Mouse (Mus musculus) spleen, adult 2 months (tissue): ENCODE measurements around the gene Snd1. TPM values are rescaled to one million over a fixed set of nuclear protein-coding genes. Genes with fewer than 3 reads are reported as not detected.

ENCODE experiments used
- DNase-seq, 2 experiments: peaks; one replicate each; pipeline versions ENCODE4 v3.0.0 to v3.0.0-alpha.2; 2012 to 2021; ENCODE audit warnings: low spot score in 2 of 2, low read depth in 1 of 2
- H3K27ac ChIP-seq: fragments of 200-500 bp; 2 replicates; pipeline ENCODE4 v1.5.1; 2012; ENCODE audit warnings: low read length, inconsistent platforms; ENCODE audit not compliant: insufficient read depth
- H3K27me3 ChIP-seq: fragments of 200-500 bp; 2 replicates; pipeline ENCODE4 v1.6.1; 2012; ENCODE audit warnings: mild to moderate bottlenecking, moderate library complexity, low read length, inconsistent platforms; ENCODE audit not compliant: control insufficient read depth, insufficient read depth
- H3K36me3 ChIP-seq: fragments of 200-500 bp; 2 replicates; pipeline ENCODE4 v1.6.1; 2012; ENCODE audit warnings: mild to moderate bottlenecking, low read length, inconsistent platforms; ENCODE audit not compliant: control insufficient read depth, insufficient read depth
- H3K4me1 ChIP-seq: fragments of 200-500 bp; 2 replicates; pipeline ENCODE4 v1.6.1; 2011; ENCODE audit warnings: inconsistent platforms; ENCODE audit not compliant: control insufficient read depth, insufficient read depth, insufficient read length
- H3K4me3 ChIP-seq: fragments of 200-500 bp; 2 replicates; pipeline ENCODE4 v1.5.1; 2011; ENCODE audit warnings: mild to moderate bottlenecking, inconsistent platforms; ENCODE audit not compliant: insufficient read depth, insufficient read length; ENCODE audit errors: extremely low read depth
- CTCF ChIP-seq: fragments of 200-500 bp; IDR thresholded peaks from 2 replicates; pipeline ENCODE4 v1.5.1; 2011; ENCODE audit warnings: mild to moderate bottlenecking, inconsistent platforms; ENCODE audit not compliant: insufficient read depth, insufficient read length, insufficient replicate concordance; ENCODE audit errors: extremely low read depth
- POLR2A ChIP-seq: fragments of 200-500 bp; IDR thresholded peaks from 2 replicates; pipeline ENCODE4 v1.6.1; 2011; ENCODE audit warnings: low read depth, low read length, inconsistent platforms
- WGBS: fragments of 180-500 bp; shearing (Covaris S2); methylation state at CpG from one replicate; pipeline ENCODE4 v1.1.7; 2018; 5-methylcytosine and 5-hydroxymethylcytosine counted together
- polyA plus RNA-seq: library from polyadenylated mRNA; depleted of rRNA; stranded (reverse); fragments of >200 nt; gene quantifications from 2 replicates; pipeline ENCODE4 v1.2.3, GENCODE M21; 2012; rRNA removed

The Snd1 gene
- polyA plus RNA-seq, result 55.0 and 69.3 TPM in 2 replicates

GRCm38 (mm10) chr6:28474839-28475238 lies at the start of gene Snd1:
Gene Snd1, plus strand, starts transcription at chr6:28475139.
- Histone ChIP-seq H3K36me3 (no peaks in the 10 kb centered on the region), H3K27ac (no peak within 1 kb of the TSS), H3K4me3 (no peak within 1 kb of the TSS), H3K27me3 (no peaks in the 10 kb centered on the region), H3K4me1 (peaks cover 4% of the 10 kb centered on the region; the same call in 1 of the 2 replicates)
- no peak for DNase-seq
- WGBS, result 89% methylated on average over 5 of the region's 5 CpGs
- TF ChIP-seq CTCF (no peak), POLR2A (no peak)

GRCm38 (mm10) chr6:28427096-28427839 lies 47.7 kb upstream of the Snd1 start, which contains the start of gene Fscn3:
Gene Fscn3, plus strand, starts transcription at chr6:28427789.
- Histone ChIP-seq H3K27ac (no peak within 1 kb of the TSS), H3K4me1 (peaks cover 3% of the 10 kb centered on the region; the same call in 1 of the 2 replicates), H3K27me3 (no peaks in the 10 kb centered on the region), H3K4me3 (no peak within 1 kb of the TSS), H3K36me3 (peaks cover 13% of the 10 kb centered on the region)
- 64% methylated on average over 3 of the region's 3 CpGs for WGBS
- TF ChIP-seq POLR2A (no peak), CTCF (no peak)
- peak in 1 of 2 experiments; percentile 27 for DNase-seq

- Histone ChIP-seq H3K27me3 (no peaks in the 10 kb centered on the region), H3K4me3 (no peak within 1 kb of the TSS), H3K27ac (no peak within 1 kb of the TSS), H3K4me1 (peaks cover 3% of the 10 kb centered on the region; the same call in 1 of the 2 replicates), H3K36me3 (peaks cover 13% of the 10 kb centered on the region)
- WGBS, result 84% methylated on average over 3 of the region's 3 CpGs
- no peak for DNase-seq
- TF ChIP-seq CTCF, result no peak
- TF ChIP-seq POLR2A, result no peak
Measured at GRCm38 (mm10) chr6:28428290-28428689, 46.6 kb upstream of the Snd1 start, which contains the start of gene Gcc1. Gene Gcc1, minus strand, starts transcription at chr6:28428390.

- DNase-seq, result no peak
- WGBS, result 92% methylated on average over 11 of the region's 11 CpGs
- TF ChIP-seq CTCF (no peak), POLR2A (no peak)
- Histone ChIP-seq H3K4me1 (no peaks in the 10 kb centered on the region), H3K4me3 (no peak overlapping the region), H3K36me3 (peaks cover 12% of the 10 kb centered on the region), H3K27me3 (no peaks in the 10 kb centered on the region), H3K27ac (no peak overlapping the region)
Measured at GRCm38 (mm10) chr6:28429870-28430269, 45.1 kb upstream of the Snd1 start.

GRCm38 (mm10) chr6:28430795-28431537 lies 44.0 kb upstream of the Snd1 start:
- Histone ChIP-seq H3K27me3 (no peaks in the 10 kb centered on the region), H3K4me3 (no peak overlapping the region), H3K4me1 (no peaks in the 10 kb centered on the region), H3K36me3 (peaks cover 6% of the 10 kb centered on the region), H3K27ac (no peak overlapping the region)
- DNase-seq, result no peak
- TF ChIP-seq POLR2A (no peak), CTCF (no peak)
- 86% methylated on average over 10 of the region's 10 CpGs for WGBS

GRCm38 (mm10) chr6:28431538-28431855 lies 43.4 kb upstream of the Snd1 start:
- H3K36me3 ChIP-seq, result peaks cover 5% of the 10 kb centered on the region
- no peak for TF ChIP-seq CTCF
- TF ChIP-seq POLR2A, result no peak
- H3K27ac ChIP-seq, result no peak overlapping the region
- no peaks in the 10 kb centered on the region for H3K27me3 ChIP-seq
- DNase-seq, result no peak
- 87% methylated on average over 6 of the region's 6 CpGs for WGBS
- no peaks in the 10 kb centered on the region for H3K4me1 ChIP-seq
- H3K4me3 ChIP-seq, result no peak overlapping the region
